Mouse (Mus musculus) megakaryocyte, embryonic 14.5 days (primary cell): Measurements from ENCODE around the gene Apc2. TPM values are rescaled to one million over a fixed set of nuclear protein-coding genes. Genes with fewer than 3 reads are reported as not detected.

Source experiments
- H3K27me3 ChIP-seq: replicated peaks from 2 replicates; pipeline ENCODE3; 2012; ENCODE audit warnings: inconsistent platforms
- H3K36me3 ChIP-seq: replicated peaks from 2 replicates; pipeline ENCODE3; 2012; ENCODE audit warnings: low read length, inconsistent platforms, mixed read lengths
- H3K4me1 ChIP-seq: 2 replicates; pipeline ENCODE4 v1.6.1; 2012; ENCODE audit warnings: inconsistent platforms
- H3K4me3 ChIP-seq: replicated peaks from 2 replicates; pipeline ENCODE3; 2012; ENCODE audit warnings: moderate library complexity, mild to moderate bottlenecking, inconsistent platforms
- H3K9me3 ChIP-seq: 2 replicates; pipeline ENCODE4 v1.6.1; 2012; ENCODE audit warnings: inconsistent platforms
- FLI1 ChIP-seq: IDR thresholded peaks from 2 replicates; pipeline ENCODE4 v1.6.1; 2012; ENCODE audit warnings: low read length, inconsistent platforms, mixed read lengths
- GATA1 ChIP-seq: IDR thresholded peaks from 3 replicates; pipeline ENCODE4 v1.6.1; 2012; ENCODE audit warnings: mixed read lengths, low read length, inconsistent platforms, borderline replicate concordance
- polyA plus RNA-seq: library from polyadenylated mRNA; stranded (reverse); fragments of >175 nt; gene quantifications from 2 replicates; pipeline ENCODE4 v1.2.3, GENCODE M21; 2012; ENCODE audit warnings: low replicate concordance; ENCODE audit not compliant: insufficient read depth

Apc2 gene
- polyA plus RNA-seq, 1 experiment = 0.92 TPM

- peak overlapping the region; percentile 82 for H3K4me3 ChIP-seq
- H3K9me3 ChIP-seq = no peaks in the 10 kb centered on the region
- H3K27me3 ChIP-seq = no peaks in the 10 kb centered on the region
- peaks cover 32% of the 10 kb centered on the region for H3K36me3 ChIP-seq
- no peak for TF ChIP-seq GATA1
- no peak for TF ChIP-seq FLI1
- H3K4me1 ChIP-seq = peaks cover 87% of the 10 kb centered on the region
Measured at GRCm38 (mm10) chr10:80262776-80263365, 32.9 kb upstream of the Apc2 start.

- no peaks in the 10 kb centered on the region for H3K9me3 ChIP-seq
- peaks cover 87% of the 10 kb centered on the region for H3K4me1 ChIP-seq
- TF ChIP-seq FLI1 (no peak), GATA1 (0 out of 3 replicates have a peak, but pooled peaks have one; percentile 11)
- peak overlapping the region; percentile 95 for H3K4me3 ChIP-seq
- H3K27me3 ChIP-seq = no peaks in the 10 kb centered on the region
- H3K36me3 ChIP-seq = peaks cover 28% of the 10 kb centered on the region
Measured at GRCm38 (mm10) chr10:80264341-80265148, 31.2 kb upstream of the Apc2 start.

GRCm38 (mm10) chr10:80265149-80265486 lies 30.7 kb upstream of the Apc2 start:
- no peak for TF ChIP-seq GATA1
- no peak for TF ChIP-seq FLI1
- Histone ChIP-seq H3K4me1 (peaks cover 87% of the 10 kb centered on the region), H3K4me3 (peak overlapping the region; percentile 95), H3K9me3 (no peaks in the 10 kb centered on the region), H3K36me3 (peaks cover 28% of the 10 kb centered on the region), H3K27me3 (no peaks in the 10 kb centered on the region)

- peaks cover 70% of the 10 kb centered on the region for H3K36me3 ChIP-seq
Measured at GRCm38 (mm10) chr10:80270099-80270498, 25.7 kb upstream of the Apc2 start.

GRCm38 (mm10) chr10:80270734-80271181 lies 25.0 kb upstream of the Apc2 start:
- peaks cover 92% of the 10 kb centered on the region for H3K4me1 ChIP-seq
- TF ChIP-seq FLI1 (no peak), GATA1 (no peak)
- peaks cover 76% of the 10 kb centered on the region for H3K36me3 ChIP-seq

More at GRCm38 (mm10) chr10:80270099-80270498, 25.7 kb upstream of the Apc2 start:
- Histone ChIP-seq H3K4me3 (peak overlapping the region; percentile 83), H3K9me3 (no peaks in the 10 kb centered on the region), H3K4me1 (peaks cover 95% of the 10 kb centered on the region), H3K27me3 (no peaks in the 10 kb centered on the region)
- no peak for TF ChIP-seq GATA1
- TF ChIP-seq FLI1 = no peak

GRCm38 (mm10) chr10:80271186-80271843 lies 24.5 kb upstream of the Apc2 start:
- Histone ChIP-seq H3K36me3 (peaks cover 81% of the 10 kb centered on the region), H3K4me3 (peak overlapping the region; percentile 0), H3K4me1 (peaks cover 91% of the 10 kb centered on the region), H3K27me3 (no peaks in the 10 kb centered on the region), H3K9me3 (no peaks in the 10 kb centered on the region)
- TF ChIP-seq GATA1 = no peak
- TF ChIP-seq FLI1 = no peak

More at GRCm38 (mm10) chr10:80270734-80271181, 25.0 kb upstream of the Apc2 start:
- no peaks in the 10 kb centered on the region for H3K9me3 ChIP-seq
- H3K27me3 ChIP-seq = no peaks in the 10 kb centered on the region
- H3K4me3 ChIP-seq = peak overlapping the region; percentile 83

GRCm38 (mm10) chr10:80271870-80272585 lies 23.7 kb upstream of the Apc2 start:
- Histone ChIP-seq H3K36me3 (peaks cover 85% of the 10 kb centered on the region), H3K27me3 (no peaks in the 10 kb centered on the region), H3K4me1 (peaks cover 84% of the 10 kb centered on the region), H3K4me3 (no peak overlapping the region), H3K9me3 (no peaks in the 10 kb centered on the region)
- TF ChIP-seq GATA1 (no peak), FLI1 (no peak)

- Histone ChIP-seq H3K4me3 (peak overlapping the region; percentile 59), H3K4me1 (peaks cover 76% of the 10 kb centered on the region), H3K27me3 (no peaks in the 10 kb centered on the region), H3K36me3 (peaks cover 88% of the 10 kb centered on the region), H3K9me3 (no peaks in the 10 kb centered on the region)
- TF ChIP-seq FLI1 = no peak
- no peak for TF ChIP-seq GATA1
Measured at GRCm38 (mm10) chr10:80273847-80274246, 21.9 kb upstream of the Apc2 start.

GRCm38 (mm10) chr10:80276238-80276637 lies 19.5 kb upstream of the Apc2 start:
- Histone ChIP-seq H3K4me3 (no peak overlapping the region), H3K4me1 (peaks cover 70% of the 10 kb centered on the region), H3K36me3 (peaks cover 91% of the 10 kb centered on the region), H3K9me3 (no peaks in the 10 kb centered on the region), H3K27me3 (no peaks in the 10 kb centered on the region)
- TF ChIP-seq FLI1 (no peak), GATA1 (no peak)
